Mouse (Mus musculus): ENCODE measurements around the gene Fth1. TPM values are rescaled to one million over a fixed set of nuclear protein-coding genes. Genes with fewer than 3 reads are reported as not detected.

The Fth1 gene
- total and polyA plus RNA-seq, 3 experiments = 303 to 2,849 (median 317) TPM

DNA sequence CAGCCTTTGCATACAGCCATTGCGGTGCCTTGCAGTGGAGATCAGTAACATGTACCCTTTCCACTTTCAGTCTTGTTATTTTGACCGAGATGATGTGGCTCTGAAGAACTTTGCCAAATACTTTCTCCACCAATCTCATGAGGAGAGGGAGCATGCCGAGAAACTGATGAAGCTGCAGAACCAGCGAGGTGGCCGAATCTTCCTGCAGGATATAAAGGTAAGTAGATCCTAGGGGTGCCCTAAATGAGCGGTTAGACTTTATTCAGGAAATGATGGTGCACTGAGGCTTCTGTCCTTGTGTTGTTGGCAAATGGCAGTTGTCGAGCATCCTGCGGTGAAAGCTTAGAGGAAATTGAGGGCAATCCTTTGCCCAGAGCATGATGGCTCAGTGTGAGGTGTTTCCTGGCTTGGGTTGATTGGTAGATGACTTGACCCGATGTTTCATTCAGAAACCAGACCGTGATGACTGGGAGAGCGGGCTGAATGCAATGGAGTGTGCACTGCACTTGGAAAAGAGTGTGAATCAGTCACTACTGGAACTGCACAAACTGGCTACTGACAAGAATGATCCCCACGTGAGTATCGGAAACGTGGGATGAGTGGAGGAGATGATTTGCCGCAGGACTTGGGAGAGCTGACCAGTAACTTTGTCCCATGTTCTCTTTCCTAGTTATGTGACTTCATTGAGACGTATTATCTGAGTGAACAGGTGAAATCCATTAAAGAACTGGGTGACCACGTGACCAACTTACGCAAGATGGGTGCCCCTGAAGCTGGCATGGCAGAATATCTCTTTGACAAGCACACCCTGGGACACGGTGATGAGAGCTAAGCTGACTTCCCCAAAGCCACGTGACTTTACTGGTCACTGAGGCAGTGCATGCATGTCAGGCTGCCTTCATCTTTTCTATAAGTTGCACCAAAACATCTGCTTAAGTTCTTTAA, 4.0 kb downstream of the Fth1 start:
- peaks cover 18% of the 10 kb centered on the region for H3K79me2 ChIP-seq (replicated peaks; ENCODE audit: control insufficient read depth, extremely low read depth, insufficient read depth, poor library complexity, severe bottlenecking)
- no peak overlapping the region for H3K27ac ChIP-seq (ENCODE audit: insufficient read depth, low read depth)
- peaks cover 10 to 55% of the 10 kb centered on the region in 2 experiments for H3K4me1 ChIP-seq (ENCODE audit: control insufficient read depth in 1 of 2, insufficient read depth in 2 of 2)
- TF ChIP-seq MYC (IDR thresholded peaks at IDR 0.05; ENCODE audit: low read depth, low read length) (no peak), MEF2A (IDR thresholded peaks at IDR 0.05; ENCODE audit: borderline replicate concordance, low read depth, low read length) (no peak), USF2 (conservative IDR thresholded peaks at IDR 0.05; ENCODE audit: low read depth, low read length) (no peak), MXI1 (IDR thresholded peaks at IDR 0.05; ENCODE audit: low read depth, low read length) (no peak), MAFK (IDR thresholded peaks at IDR 0.05; ENCODE audit: insufficient replicate concordance, low read length) (no peak), CHD1 (IDR thresholded peaks at IDR 0.05; ENCODE audit: low read depth, low read length) (no peak), POLR2A (IDR thresholded peaks at IDR 0.05; ENCODE audit: low read depth, low read length) (no peak), JUND (conservative IDR thresholded peaks at IDR 0.05; ENCODE audit: low read depth, low read length) (no peak), JUN (IDR thresholded peaks at IDR 0.05; ENCODE audit: insufficient read depth, low read depth, low read length) (no peak), BHLHE40 (IDR thresholded peaks at IDR 0.05; ENCODE audit: low read depth, low read length) (no peak), CHD2 (IDR thresholded peaks at IDR 0.05; ENCODE audit: low read length) (no peak), RCOR1 (conservative IDR thresholded peaks at IDR 0.05; ENCODE audit: low read depth, low read length) (no peak), ZNF384 (IDR thresholded peaks at IDR 0.05; ENCODE audit: low read depth, low read length) (no peak), ZC3H11A (IDR thresholded peaks at IDR 0.05; ENCODE audit: low read depth, low read length) (no peak)
- in situ Hi-C loops (cut with MboI; ENCODE audit: low pct_ligation_motif_present, low pct_unique_long_range_greater_than_20kb, low sequenced_read_pairs) (loop anchor here (5.0 kb wide), 1 partner anchor 57 kb away; no protein-coding TSS in a partner anchor), dilution Hi-C loops (cut with MboI; ENCODE audit: extremely low pct_ligation_motif_present, extremely low pct_unique_long_range_greater_than_20kb, low sequenced_read_pairs) (no loop called here)
- H3K9ac ChIP-seq (ENCODE audit: insufficient read depth, low read depth) = peak overlapping the region; percentile 95; the same call in 1 of the 2 replicates
- H3K4me3 ChIP-seq (replicated peaks in 1 of 3; ENCODE audit: low read depth in 2 of 3, low read length in 2 of 3, poor library complexity in 1 of 3) = peak overlapping the region; percentile 70 to 99 (median 93)
- no peaks in the 10 kb centered on the region for H3K9me3 ChIP-seq (replicated peaks; ENCODE audit: low read length)
- H3K36me3 ChIP-seq (replicated peaks in 1 of 2; ENCODE audit: control insufficient read depth in 1 of 2, insufficient read depth in 1 of 2, low read length in 1 of 2) = peaks cover 23 to 37% of the 10 kb centered on the region in 2 experiments
- peak overlapping the region; percentile 83 for H3K4me2 ChIP-seq (ENCODE audit: insufficient read depth, low read depth, poor library complexity, severe bottlenecking)
- DNase-seq (ENCODE audit: extremely low read depth) = no peak
- H3K27me3 ChIP-seq (replicated peaks) = no peaks in the 10 kb centered on the region

DNA sequence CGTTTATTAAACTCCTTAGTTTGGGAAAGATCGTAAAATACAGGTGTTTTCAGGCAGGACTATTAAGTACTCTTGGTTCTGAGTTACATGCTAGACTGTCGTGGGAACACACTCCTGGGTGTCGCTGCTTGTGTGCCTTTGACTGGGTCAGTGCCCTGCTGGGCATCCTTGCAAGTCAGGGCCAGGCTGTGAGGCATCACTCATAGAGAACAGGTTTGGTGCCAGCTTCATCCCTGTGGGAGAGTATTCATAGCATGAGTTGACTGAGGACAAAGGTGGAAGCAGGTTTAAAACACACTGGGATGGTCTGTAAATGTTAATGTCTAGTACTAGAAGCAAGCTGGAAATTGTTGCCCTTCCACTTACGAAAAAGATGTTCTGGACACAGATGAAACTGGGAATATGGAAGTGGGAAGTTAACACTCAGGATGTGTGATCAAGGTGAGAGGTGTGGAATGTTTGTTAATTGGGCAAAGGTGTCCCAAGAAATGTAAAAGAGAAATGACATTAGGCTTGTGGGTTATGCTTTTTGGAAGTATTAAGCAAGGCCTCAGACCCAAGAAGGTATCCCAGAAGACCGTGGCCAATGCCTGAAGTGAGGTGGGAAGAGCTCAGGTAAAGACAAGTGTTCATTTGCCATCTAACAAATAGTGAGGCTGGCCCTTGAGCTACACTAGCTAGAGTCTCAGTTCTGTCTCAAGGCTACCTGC, 4.9 kb downstream of the Fth1 start:
- Histone ChIP-seq H3K4me1 (ENCODE audit: control insufficient read depth in 1 of 2, insufficient read depth in 2 of 2) (peaks cover 12 to 60% of the 10 kb centered on the region in 2 experiments), H3K36me3 (replicated peaks in 1 of 2; ENCODE audit: control insufficient read depth in 1 of 2, insufficient read depth in 1 of 2, low read length in 1 of 2) (peaks cover 23 to 37% of the 10 kb centered on the region in 2 experiments), H3K9ac (ENCODE audit: insufficient read depth, low read depth) (no peak overlapping the region), H3K4me3 (replicated peaks in 1 of 3; ENCODE audit: low read depth in 2 of 3, low read length in 2 of 3, poor library complexity in 1 of 3) (no peak overlapping the region), H3K4me2 (ENCODE audit: insufficient read depth, low read depth, poor library complexity, severe bottlenecking) (no peak overlapping the region), H3K27ac (ENCODE audit: insufficient read depth, low read depth) (no peak overlapping the region), H3K79me2 (replicated peaks; ENCODE audit: control insufficient read depth, extremely low read depth, insufficient read depth, poor library complexity, severe bottlenecking) (peaks cover 18% of the 10 kb centered on the region), H3K9me3 (replicated peaks; ENCODE audit: low read length) (no peaks in the 10 kb centered on the region), H3K27me3 (replicated peaks) (no peaks in the 10 kb centered on the region)
- TF ChIP-seq NELFE (IDR thresholded peaks at IDR 0.05; ENCODE audit: low read depth, low read length) = no peak
- no peak for TF ChIP-seq HCFC1 (IDR thresholded peaks at IDR 0.05; ENCODE audit: low read depth, low read length)
- no peak for TF ChIP-seq MYC (IDR thresholded peaks at IDR 0.05; ENCODE audit: low read depth, low read length)
- no peak for TF ChIP-seq BHLHE40 (IDR thresholded peaks at IDR 0.05; ENCODE audit: low read depth, low read length)
- TF ChIP-seq MAZ (IDR thresholded peaks at IDR 0.05; ENCODE audit: low read depth, low read length) = no peak
- dilution Hi-C loops (cut with MboI; ENCODE audit: extremely low pct_ligation_motif_present, extremely low pct_unique_long_range_greater_than_20kb, low sequenced_read_pairs) = no loop called here
- in situ Hi-C loops (cut with MboI; ENCODE audit: low pct_ligation_motif_present, low pct_unique_long_range_greater_than_20kb, low sequenced_read_pairs) = no loop called here
- DNase-seq (ENCODE audit: extremely low read depth) = no peak

All from CH12.LX (cell line).